Mouse (Mus musculus) lung, embryonic 14.5 days (tissue): Measurements from ENCODE around the gene Ppp1r1c. TPM values are rescaled to one million over a fixed set of nuclear protein-coding genes. Genes with fewer than 3 reads are reported as not detected.

Source experiments
- ATAC-seq: fragments of 200-750 bp; cut with Nextera tagmentation; 2 replicates; pipeline ENCODE4 v1.8.0; 2017; ENCODE audit warnings: mild to moderate bottlenecking, moderate TSS enrichment, moderate library complexity; ENCODE audit not compliant: insufficient read depth
- DNase-seq: peaks from one replicate; pipeline ENCODE4 v3.0.0-alpha.2; 2015
- H3K27ac ChIP-seq: fragments of 300-500 bp; sonication (generic); 2 replicates; pipeline ENCODE4 v1.5.1; 2014; ENCODE audit warnings: low read depth, mild to moderate bottlenecking, moderate library complexity
- H3K27me3 ChIP-seq: fragments of 300-500 bp; sonication (generic); 2 replicates; pipeline ENCODE4 v1.6.1; 2014; ENCODE audit warnings: low read length, control low read depth; ENCODE audit not compliant: insufficient read depth
- H3K36me3 ChIP-seq: fragments of 300-500 bp; sonication (generic); 2 replicates; pipeline ENCODE4 v1.6.1; 2014; ENCODE audit warnings: control low read depth; ENCODE audit not compliant: insufficient read depth
- H3K4me1 ChIP-seq: fragments of 300-500 bp; sonication (generic); 2 replicates; pipeline ENCODE4 v1.6.1; 2014; ENCODE audit warnings: antibody characterized with exemption, control low read depth; ENCODE audit not compliant: insufficient read depth
- H3K4me2 ChIP-seq: fragments of 300-500 bp; sonication (generic); 2 replicates; pipeline ENCODE4 v1.6.1; 2014; ENCODE audit warnings: mild to moderate bottlenecking
- H3K4me3 ChIP-seq: fragments of 300-500 bp; sonication (generic); 2 replicates; pipeline ENCODE4 v1.5.1; 2014; ENCODE audit warnings: low read depth, low read length
- H3K9ac ChIP-seq: fragments of 300-500 bp; sonication (generic); 2 replicates; pipeline ENCODE4 v1.6.1; 2014
- H3K9me3 ChIP-seq: fragments of 300-500 bp; sonication (generic); 2 replicates; pipeline ENCODE4 v1.6.1; 2016; ENCODE audit warnings: low read depth, low read length, control low read depth
- CTCF ChIP-seq: IDR thresholded peaks from 2 replicates; pipeline ENCODE4 v1.5.1; 2016; ENCODE audit warnings: antibody characterized with exemption, low read depth
- WGBS: fragments of 180-500 bp; shearing (Covaris S2); extraction: QIAGEN DNeasy Blood & Tissue Kit; methylation state at CpG from one replicate; pipeline ENCODE4 v1.1.7; 2014; 5-methylcytosine and 5-hydroxymethylcytosine counted together
- polyA plus RNA-seq: library from polyadenylated mRNA; unstranded; fragments of >200 nt; fragmentation: Nextera tagmentation; extraction: Ambion mirVana; gene quantifications from 2 replicates; pipeline ENCODE4 v1.2.1, GENCODE M21; 2014

The Ppp1r1c gene
- polyA plus RNA-seq, 1 experiment from 2014 or later = not detected

GRCm38 (mm10) chr2:79698166-79698565 lies 9.4 kb upstream of the Ppp1r1c start:
- ATAC-seq (no peak), DNase-seq (no peak)
- Histone ChIP-seq H3K27ac (no peak overlapping the region), H3K4me3 (no peak overlapping the region), H3K27me3 (no peaks in the 10 kb centered on the region), H3K9ac (no peak overlapping the region), H3K9me3 (no peaks in the 10 kb centered on the region), H3K36me3 (no peaks in the 10 kb centered on the region), H3K4me2 (no peak overlapping the region), H3K4me1 (no peaks in the 10 kb centered on the region)
- WGBS = 48% methylated on average over 2 of the region's 2 CpGs
- no peak for TF ChIP-seq CTCF

- Histone ChIP-seq H3K36me3 (no peaks in the 10 kb centered on the region), H3K27me3 (no peaks in the 10 kb centered on the region)
- 70% methylated on average over 2 of the region's 2 CpGs for WGBS
Observed at GRCm38 (mm10) chr2:79704773-79705172, 2.8 kb upstream of the Ppp1r1c start.

GRCm38 (mm10) chr2:79713662-79714091 lies 6.1 kb downstream of the Ppp1r1c start:
- Histone ChIP-seq H3K27me3 (no peaks in the 10 kb centered on the region), H3K9me3 (no peaks in the 10 kb centered on the region), H3K36me3 (no peaks in the 10 kb centered on the region), H3K9ac (no peak overlapping the region), H3K4me3 (no peak overlapping the region), H3K4me1 (no peaks in the 10 kb centered on the region), H3K27ac (no peak overlapping the region), H3K4me2 (no peak overlapping the region)
- WGBS = 34% methylated on average over 3 of the region's 3 CpGs
- ATAC-seq (no peak), DNase-seq (no peak)
- TF ChIP-seq CTCF = no peak

More at GRCm38 (mm10) chr2:79704773-79705172, 2.8 kb upstream of the Ppp1r1c start:
- no peak overlapping the region for H3K9ac ChIP-seq
- no peak overlapping the region for H3K4me2 ChIP-seq
- TF ChIP-seq CTCF = no peak
- no peaks in the 10 kb centered on the region for H3K4me1 ChIP-seq
- ATAC-seq = no peak
- no peak overlapping the region for H3K27ac ChIP-seq
- no peak for DNase-seq
- H3K9me3 ChIP-seq = no peaks in the 10 kb centered on the region
- H3K4me3 ChIP-seq = no peak overlapping the region

- no peaks in the 10 kb centered on the region for H3K36me3 ChIP-seq
- no peaks in the 10 kb centered on the region for H3K9me3 ChIP-seq
- H3K4me2 ChIP-seq = no peak overlapping the region
- H3K27me3 ChIP-seq = no peaks in the 10 kb centered on the region
- H3K9ac ChIP-seq = no peak overlapping the region
- no peaks in the 10 kb centered on the region for H3K4me1 ChIP-seq
- no peak for DNase-seq
- no peak for ATAC-seq
- no peak overlapping the region for H3K27ac ChIP-seq
- 81% methylated on average over 6 of the region's 6 CpGs for WGBS
- no peak for TF ChIP-seq CTCF
- H3K4me3 ChIP-seq = no peak overlapping the region
Observed at GRCm38 (mm10) chr2:79714745-79715144, 7.2 kb downstream of the Ppp1r1c start.

GRCm38 (mm10) chr2:79715925-79716324 lies 8.3 kb downstream of the Ppp1r1c start:
- Histone ChIP-seq H3K27ac (no peak overlapping the region), H3K9me3 (no peaks in the 10 kb centered on the region), H3K4me3 (no peak overlapping the region), H3K36me3 (no peaks in the 10 kb centered on the region), H3K9ac (no peak overlapping the region), H3K4me2 (no peak overlapping the region), H3K4me1 (no peaks in the 10 kb centered on the region), H3K27me3 (no peaks in the 10 kb centered on the region)
- no peak for DNase-seq
- 58% methylated on average over 2 of the region's 2 CpGs for WGBS
- no peak for ATAC-seq
- TF ChIP-seq CTCF = no peak

- Histone ChIP-seq H3K9ac (no peak overlapping the region), H3K9me3 (no peaks in the 10 kb centered on the region), H3K4me1 (no peaks in the 10 kb centered on the region), H3K27ac (no peak overlapping the region), H3K27me3 (no peaks in the 10 kb centered on the region), H3K36me3 (no peaks in the 10 kb centered on the region), H3K4me3 (no peak overlapping the region), H3K4me2 (no peak overlapping the region)
- ATAC-seq (no peak), DNase-seq (no peak)
- no peak for TF ChIP-seq CTCF
Observed at GRCm38 (mm10) chr2:79717846-79718245, 10.3 kb downstream of the Ppp1r1c start.

- no peaks in the 10 kb centered on the region for H3K36me3 ChIP-seq
- no peak for DNase-seq
- 75% methylated on average over 1 of the region's 1 CpGs for WGBS
- no peak overlapping the region for H3K4me2 ChIP-seq
- no peak for ATAC-seq
- H3K27me3 ChIP-seq = no peaks in the 10 kb centered on the region
- no peak overlapping the region for H3K4me3 ChIP-seq
- no peaks in the 10 kb centered on the region for H3K4me1 ChIP-seq
- TF ChIP-seq CTCF = no peak
- H3K9me3 ChIP-seq = no peaks in the 10 kb centered on the region
- no peak overlapping the region for H3K27ac ChIP-seq
- H3K9ac ChIP-seq = no peak overlapping the region
Observed at GRCm38 (mm10) chr2:79722415-79722814, 14.8 kb downstream of the Ppp1r1c start.

GRCm38 (mm10) chr2:79738958-79739357 lies 31.4 kb downstream of the Ppp1r1c start:
- no peaks in the 10 kb centered on the region for H3K36me3 ChIP-seq
- H3K4me1 ChIP-seq = no peaks in the 10 kb centered on the region
- 55% methylated on average over 2 of the region's 2 CpGs for WGBS
- H3K27me3 ChIP-seq = no peaks in the 10 kb centered on the region
- no peak overlapping the region for H3K27ac ChIP-seq
- ATAC-seq (peak; percentile 63; the same call in 1 of the 2 replicates), DNase-seq (peak; percentile 92)
- H3K4me3 ChIP-seq = no peak overlapping the region
- peaks cover 5% of the 10 kb centered on the region; the same call in 1 of the 2 replicates for H3K9me3 ChIP-seq
- no peak overlapping the region for H3K9ac ChIP-seq
- H3K4me2 ChIP-seq = no peak overlapping the region
- no peak for TF ChIP-seq CTCF
